Mouse (Mus musculus): ENCODE data around the gene Fbxo36. TPM values are rescaled to one million over a fixed set of nuclear protein-coding genes. Genes with fewer than 3 reads are reported as not detected.

The Fbxo36 gene
- total RNA-seq, 2 experiments from 2014 or later = 12.3 to 16.5 TPM

- DNase-seq = no peak
Measured at GRCm38 (mm10) chr1:84947390-84947789, 107.7 kb downstream of the Fbxo36 start.

Other genes starting within 250 kb of the Fbxo36 start
- gene Dner, start 143.6 kb upstream of the Fbxo36 start, total RNA-seq (2021) = 1 to 10 TPM; 2.3 to 2.8 TPM
- gene Trip12, start 675 bp downstream of the Fbxo36 start, total RNA-seq (2021) = 100 to 1,000 TPM; 248 to 249 TPM
- 1 to 10 TPM; 3.6 to 4.1 TPM for gene Slc16a14, start 95.3 kb downstream of the Fbxo36 start, total RNA-seq (2021)